Mouse (Mus musculus) lung, postnatal 0 days (tissue): Measurements from ENCODE around the gene Wrnip1.

Experiments
- CTCF ChIP-seq: IDR thresholded peaks from 2 replicates; pipeline ENCODE4 v1.5.1; 2016; ENCODE audit warnings: antibody characterized with exemption, mild to moderate bottlenecking
- EP300 ChIP-seq: IDR thresholded peaks from 2 replicates; pipeline ENCODE4 v1.6.1; 2016; ENCODE audit warnings: antibody characterized with exemption, mild to moderate bottlenecking, control low read depth

- TF ChIP-seq CTCF (no peak), EP300 (no peak)
Observed at GRCm38 (mm10) chr13:32821671-32822070, 19.8 kb downstream of the Wrnip1 start.
